Mouse (Mus musculus): Measurements from ENCODE around the gene Slc35f3.

Gene Slc35f3

GRCm38 (mm10) chr8:126300350-126300749 lies 2.0 kb downstream of the Slc35f3 start:
- H3K27me3 ChIP-seq (ENCODE audit: control insufficient read depth, insufficient read depth, low read length, poor library complexity, severe bottlenecking): peaks cover 2% of the 10 kb centered on the region; the same call in 1 of the 2 replicates
- no peak for DNase-seq (ENCODE audit: low read depth, low spot score)

GRCm38 (mm10) chr8:126301580-126301979 lies 3.2 kb downstream of the Slc35f3 start:
- DNase-seq (ENCODE audit: low read depth, low spot score): no peak
- H3K36me3 ChIP-seq (ENCODE audit: control insufficient read depth, insufficient read depth, low read length, poor library complexity, severe bottlenecking): no peaks in the 10 kb centered on the region
- H3K27me3 ChIP-seq (ENCODE audit: control insufficient read depth, insufficient read depth, low read length, poor library complexity, severe bottlenecking): peaks cover 2% of the 10 kb centered on the region; the same call in 1 of the 2 replicates

More at GRCm38 (mm10) chr8:126300350-126300749, 2.0 kb downstream of the Slc35f3 start:
- H3K36me3 ChIP-seq (ENCODE audit: control insufficient read depth, insufficient read depth, low read length, poor library complexity, severe bottlenecking): no peaks in the 10 kb centered on the region

DNA sequence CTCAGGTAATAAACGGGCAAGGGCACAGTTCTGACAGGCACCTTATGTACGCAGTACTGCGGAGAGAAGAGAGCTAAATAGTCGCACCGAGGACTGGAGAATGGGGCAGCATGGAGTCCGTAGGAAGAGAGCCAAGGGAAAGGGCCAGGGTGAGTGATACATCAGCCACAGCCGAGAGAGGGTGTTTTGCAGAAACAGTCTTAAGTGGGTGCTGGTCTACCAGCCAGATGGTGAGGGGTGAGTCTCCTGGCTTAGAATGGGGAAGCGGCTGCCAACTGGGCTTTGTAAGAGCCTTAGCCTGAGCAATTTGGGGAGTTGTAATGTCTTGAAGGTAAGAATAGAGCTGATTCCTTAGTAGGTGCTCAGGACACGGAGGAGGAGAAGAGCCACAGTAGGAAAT lies 8.8 kb downstream of the Slc35f3 start:
- no peak for DNase-seq (ENCODE audit: low read depth, low spot score)
- H3K27me3 ChIP-seq (ENCODE audit: control insufficient read depth, insufficient read depth, low read length, poor library complexity, severe bottlenecking): no peaks in the 10 kb centered on the region
- H3K36me3 ChIP-seq (ENCODE audit: control insufficient read depth, insufficient read depth, low read length, poor library complexity, severe bottlenecking): no peaks in the 10 kb centered on the region

- Histone ChIP-seq H3K36me3 (ENCODE audit: control insufficient read depth, insufficient read depth, low read length, poor library complexity, severe bottlenecking) (no peaks in the 10 kb centered on the region), H3K27me3 (ENCODE audit: control insufficient read depth, insufficient read depth, low read length, poor library complexity, severe bottlenecking) (no peaks in the 10 kb centered on the region)
- DNase-seq (ENCODE audit: low read depth, low spot score): no peak
These were observed 10.7 kb downstream of the Slc35f3 start for GRCm38 (mm10) chr8:126309015-126309414.

GRCm38 (mm10) chr8:126324931-126325330 lies 26.6 kb downstream of the Slc35f3 start:
- Histone ChIP-seq H3K36me3 (ENCODE audit: control insufficient read depth, insufficient read depth, low read length, poor library complexity, severe bottlenecking) (no peaks in the 10 kb centered on the region), H3K27me3 (ENCODE audit: control insufficient read depth, insufficient read depth, low read length, poor library complexity, severe bottlenecking) (no peaks in the 10 kb centered on the region; the same call in 1 of the 2 replicates)
- no peak for DNase-seq (ENCODE audit: low read depth, low spot score)

DNA sequence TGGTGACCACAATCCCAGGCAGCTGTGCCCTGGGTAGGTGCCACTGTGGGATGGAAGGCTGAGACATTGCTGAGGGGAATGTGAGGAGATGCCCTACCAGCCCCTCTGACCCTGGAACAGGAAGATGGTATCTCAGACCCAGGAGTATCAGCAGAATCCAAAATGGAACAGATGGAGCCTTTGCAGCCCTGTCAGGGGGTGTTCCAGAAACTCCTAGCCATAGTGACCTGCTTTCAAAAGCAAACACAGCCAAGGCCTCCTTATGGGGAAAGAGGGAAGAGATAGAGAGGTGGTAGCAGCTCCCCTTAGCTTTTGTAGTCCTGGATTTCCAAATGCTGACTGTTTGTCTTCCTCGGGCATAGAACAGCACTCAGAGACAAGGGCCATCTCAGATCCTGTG lies 27.8 kb downstream of the Slc35f3 start:
- Histone ChIP-seq H3K36me3 (ENCODE audit: control insufficient read depth, insufficient read depth, low read length, poor library complexity, severe bottlenecking) (no peaks in the 10 kb centered on the region), H3K27me3 (ENCODE audit: control insufficient read depth, insufficient read depth, low read length, poor library complexity, severe bottlenecking) (no peaks in the 10 kb centered on the region; the same call in 1 of the 2 replicates)
- DNase-seq (ENCODE audit: low read depth, low spot score): no peak

- no peak for DNase-seq (ENCODE audit: low read depth, low spot score)
- H3K27me3 ChIP-seq (ENCODE audit: control insufficient read depth, insufficient read depth, low read length, poor library complexity, severe bottlenecking): no peaks in the 10 kb centered on the region; the same call in 1 of the 2 replicates
- no peaks in the 10 kb centered on the region for H3K36me3 ChIP-seq (ENCODE audit: control insufficient read depth, insufficient read depth, low read length, poor library complexity, severe bottlenecking)
These were observed 28.4 kb downstream of the Slc35f3 start for GRCm38 (mm10) chr8:126326731-126327130.

DNA sequence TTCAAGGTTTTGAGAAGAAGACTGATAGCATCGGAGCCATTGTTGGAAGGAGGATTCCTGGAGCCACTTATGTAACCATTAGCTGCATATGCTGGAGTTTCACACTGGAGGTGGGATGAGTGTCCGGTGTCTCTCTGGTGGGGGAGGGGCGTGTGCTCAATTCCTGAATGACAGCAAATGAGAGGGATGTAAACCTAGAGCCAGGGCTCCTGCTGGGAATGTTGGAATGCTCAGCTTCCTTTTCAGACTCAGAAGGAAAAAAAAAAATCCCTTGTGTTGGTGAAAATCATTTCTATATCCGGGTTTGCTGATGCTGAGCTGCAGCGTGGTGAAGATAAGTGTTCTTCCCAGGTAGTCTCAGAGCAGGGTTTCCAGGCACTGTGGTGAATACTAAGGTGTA lies 29.4 kb downstream of the Slc35f3 start:
- no peaks in the 10 kb centered on the region for H3K36me3 ChIP-seq (ENCODE audit: control insufficient read depth, insufficient read depth, low read length, poor library complexity, severe bottlenecking)
- H3K27me3 ChIP-seq (ENCODE audit: control insufficient read depth, insufficient read depth, low read length, poor library complexity, severe bottlenecking): no peaks in the 10 kb centered on the region; the same call in 1 of the 2 replicates
- no peak for DNase-seq (ENCODE audit: low read depth, low spot score)

- H3K27me3 ChIP-seq (ENCODE audit: control insufficient read depth, insufficient read depth, low read length, poor library complexity, severe bottlenecking): no peaks in the 10 kb centered on the region; the same call in 1 of the 2 replicates
- no peaks in the 10 kb centered on the region for H3K36me3 ChIP-seq (ENCODE audit: control insufficient read depth, insufficient read depth, low read length, poor library complexity, severe bottlenecking)
- DNase-seq (ENCODE audit: low read depth, low spot score): no peak
These were observed 40.5 kb downstream of the Slc35f3 start for GRCm38 (mm10) chr8:126338864-126339263.

GRCm38 (mm10) chr8:126339357-126339756 lies 41.0 kb downstream of the Slc35f3 start:
- no peaks in the 10 kb centered on the region for H3K36me3 ChIP-seq (ENCODE audit: control insufficient read depth, insufficient read depth, low read length, poor library complexity, severe bottlenecking)
- H3K27me3 ChIP-seq (ENCODE audit: control insufficient read depth, insufficient read depth, low read length, poor library complexity, severe bottlenecking): no peaks in the 10 kb centered on the region; the same call in 1 of the 2 replicates
- DNase-seq (ENCODE audit: low read depth, low spot score): no peak

DNA sequence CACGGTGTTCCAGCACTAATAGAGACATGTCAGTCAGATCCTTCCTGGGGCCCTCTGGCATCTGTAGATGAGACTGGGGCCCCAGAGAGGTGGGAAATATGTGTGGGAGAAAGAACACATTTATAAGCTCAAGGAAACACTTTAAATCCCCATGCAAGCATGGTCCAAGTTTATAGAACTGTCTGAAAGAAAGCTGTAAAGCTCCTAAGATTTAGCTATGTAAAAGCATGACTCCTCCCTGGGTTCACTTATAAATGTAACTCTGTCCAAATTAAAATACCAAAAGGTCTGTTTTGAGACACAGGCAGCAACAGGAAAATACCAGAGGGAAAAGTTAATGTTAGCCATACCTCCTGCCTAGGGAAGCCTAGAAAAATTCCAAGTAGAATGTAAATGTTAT lies 42.8 kb downstream of the Slc35f3 start:
- DNase-seq (ENCODE audit: low read depth, low spot score): no peak
- Histone ChIP-seq H3K27me3 (ENCODE audit: control insufficient read depth, insufficient read depth, low read length, poor library complexity, severe bottlenecking) (no peaks in the 10 kb centered on the region; the same call in 1 of the 2 replicates), H3K36me3 (ENCODE audit: control insufficient read depth, insufficient read depth, low read length, poor library complexity, severe bottlenecking) (no peaks in the 10 kb centered on the region)

- Histone ChIP-seq H3K36me3 (ENCODE audit: control insufficient read depth, insufficient read depth, low read length, poor library complexity, severe bottlenecking) (no peaks in the 10 kb centered on the region), H3K27me3 (ENCODE audit: control insufficient read depth, insufficient read depth, low read length, poor library complexity, severe bottlenecking) (no peaks in the 10 kb centered on the region; the same call in 1 of the 2 replicates)
- DNase-seq (ENCODE audit: low read depth, low spot score): no peak
These were observed 45.1 kb downstream of the Slc35f3 start for GRCm38 (mm10) chr8:126343427-126343826.

GRCm38 (mm10) chr8:126345100-126345499 lies 46.7 kb downstream of the Slc35f3 start:
- H3K27me3 ChIP-seq (ENCODE audit: control insufficient read depth, insufficient read depth, low read length, poor library complexity, severe bottlenecking): no peaks in the 10 kb centered on the region
- no peak for DNase-seq (ENCODE audit: low read depth, low spot score)
- H3K36me3 ChIP-seq (ENCODE audit: control insufficient read depth, insufficient read depth, low read length, poor library complexity, severe bottlenecking): no peaks in the 10 kb centered on the region

DNA sequence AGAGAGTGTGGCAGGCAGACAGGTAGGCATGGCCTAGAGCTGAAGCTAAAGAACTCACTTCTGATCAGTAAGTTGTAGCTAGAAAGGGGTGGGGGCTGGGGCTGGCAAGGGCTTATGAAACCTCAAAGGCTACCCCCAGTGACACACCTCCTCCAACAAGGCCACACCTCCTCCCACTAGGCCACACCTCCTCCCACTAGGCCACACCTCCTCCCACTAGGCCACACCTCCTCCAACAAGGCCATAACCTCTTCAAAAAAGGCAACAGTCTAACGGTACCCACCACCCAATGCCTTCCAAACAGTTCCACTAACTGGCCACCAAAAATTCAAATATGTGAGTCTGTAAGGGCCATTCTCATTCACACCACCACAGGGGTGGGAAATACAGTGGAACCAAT lies 54.9 kb downstream of the Slc35f3 start:
- H3K36me3 ChIP-seq (ENCODE audit: control insufficient read depth, insufficient read depth, low read length, poor library complexity, severe bottlenecking): no peaks in the 10 kb centered on the region
- no peaks in the 10 kb centered on the region for H3K27me3 ChIP-seq (ENCODE audit: control insufficient read depth, insufficient read depth, low read length, poor library complexity, severe bottlenecking)
- DNase-seq (ENCODE audit: low read depth, low spot score): no peak

- Histone ChIP-seq H3K36me3 (ENCODE audit: control insufficient read depth, insufficient read depth, low read length, poor library complexity, severe bottlenecking) (no peaks in the 10 kb centered on the region), H3K27me3 (ENCODE audit: control insufficient read depth, insufficient read depth, low read length, poor library complexity, severe bottlenecking) (no peaks in the 10 kb centered on the region)
- DNase-seq (ENCODE audit: low read depth, low spot score): no peak
These were observed 59.6 kb downstream of the Slc35f3 start for GRCm38 (mm10) chr8:126357946-126358345.

- Histone ChIP-seq H3K27me3 (ENCODE audit: control insufficient read depth, insufficient read depth, low read length, poor library complexity, severe bottlenecking) (no peaks in the 10 kb centered on the region), H3K36me3 (ENCODE audit: control insufficient read depth, insufficient read depth, low read length, poor library complexity, severe bottlenecking) (no peaks in the 10 kb centered on the region)
- no peak for DNase-seq (ENCODE audit: low read depth, low spot score)
These were observed 60.9 kb downstream of the Slc35f3 start for GRCm38 (mm10) chr8:126359296-126359695.

Measured in splenic B cell, adult 2 months (primary cell).